Mouse (Mus musculus): ENCODE results near the gene Gjb4. TPM values are rescaled to one million over a fixed set of nuclear protein-coding genes. Genes with fewer than 3 reads are reported as not detected.

Gene Gjb4
- total and polyA plus RNA-seq, 3 experiments, result 0.11 TPM; not detected in 2

- Histone ChIP-seq H3K9me3 (replicated peaks) (peaks cover 79% of the 10 kb centered on the region), H3K36me3 (replicated peaks) (no peaks in the 10 kb centered on the region), H3K4me1 (ENCODE audit: insufficient read depth, low read depth, low read length) (no peaks in the 10 kb centered on the region), H3K4me3 (ENCODE audit: low read depth, low read length) (no peak overlapping the region), H3K27me3 (ENCODE audit: insufficient read depth, low read length) (no peaks in the 10 kb centered on the region)
- ATAC-seq (ENCODE audit: extremely low read depth, insufficient number of reproducible peaks, low FRiP score, poor library complexity, severe bottlenecking) (no peak), DNase-seq (ENCODE audit: low spot score) (no peak)
- no peak for TF ChIP-seq TAL1 (conservative IDR thresholded peaks at IDR 0.05; ENCODE audit: low read depth, low read length)
- 0 out of 2 replicates have a peak, but pooled peaks have one; percentile 12 for TF ChIP-seq CTCF (IDR thresholded peaks at IDR 0.05; ENCODE audit: low read depth, low read length)
- TF ChIP-seq GATA2 (IDR thresholded peaks at IDR 0.05; ENCODE audit: borderline replicate concordance, low read depth, low read length), result no peak
These were observed 23.5 kb upstream of the Gjb4 start for GRCm38 (mm10) chr4:127377344-127377743.

GRCm38 (mm10) chr4:127375541-127376177 is 21.8 kb upstream of the Gjb4 start:
- no peak for ATAC-seq (ENCODE audit: extremely low read depth, insufficient number of reproducible peaks, low FRiP score, poor library complexity, severe bottlenecking)
- no peak overlapping the region for H3K4me3 ChIP-seq (ENCODE audit: low read depth, low read length)
- TF ChIP-seq CTCF (IDR thresholded peaks at IDR 0.05; ENCODE audit: low read depth, low read length) (no peak), TAL1 (conservative IDR thresholded peaks at IDR 0.05; ENCODE audit: low read depth, low read length) (no peak), GATA1 (IDR thresholded peaks at IDR 0.05; ENCODE audit: borderline replicate concordance, low read length) (no peak)

GRCm38 (mm10) chr4:127374645-127375044 is 20.8 kb upstream of the Gjb4 start:
- no peak for DNase-seq (ENCODE audit: low spot score)
- no peaks in the 10 kb centered on the region for H3K36me3 ChIP-seq (replicated peaks)
- TF ChIP-seq POLR2AphosphoS5 (IDR thresholded peaks at IDR 0.05; ENCODE audit: insufficient replicate concordance, low read depth, low read length) (no peak), GATA1 (IDR thresholded peaks at IDR 0.05; ENCODE audit: borderline replicate concordance, low read length) (no peak), TAL1 (conservative IDR thresholded peaks at IDR 0.05; ENCODE audit: low read depth, low read length) (no peak), CTCF (IDR thresholded peaks at IDR 0.05; ENCODE audit: low read depth, low read length) (no peak), GATA2 (IDR thresholded peaks at IDR 0.05; ENCODE audit: borderline replicate concordance, low read depth, low read length) (no peak)

More at GRCm38 (mm10) chr4:127375541-127376177, 21.8 kb upstream of the Gjb4 start:
- Histone ChIP-seq H3K36me3 (replicated peaks) (no peaks in the 10 kb centered on the region), H3K9me3 (replicated peaks) (peaks cover 82% of the 10 kb centered on the region), H3K27me3 (ENCODE audit: insufficient read depth, low read length) (no peaks in the 10 kb centered on the region), H3K4me1 (ENCODE audit: insufficient read depth, low read depth, low read length) (no peaks in the 10 kb centered on the region)
- DNase-seq (ENCODE audit: low spot score), result no peak

GRCm38 (mm10) chr4:127373491-127373890 is 19.6 kb upstream of the Gjb4 start:
- Histone ChIP-seq H3K9me3 (replicated peaks) (peaks cover 81% of the 10 kb centered on the region), H3K36me3 (replicated peaks) (no peaks in the 10 kb centered on the region), H3K27me3 (ENCODE audit: insufficient read depth, low read length) (no peaks in the 10 kb centered on the region), H3K4me1 (ENCODE audit: insufficient read depth, low read depth, low read length) (no peaks in the 10 kb centered on the region), H3K4me3 (ENCODE audit: low read depth, low read length) (no peak overlapping the region)
- DNase-seq (ENCODE audit: low spot score) (no peak), ATAC-seq (ENCODE audit: extremely low read depth, insufficient number of reproducible peaks, low FRiP score, poor library complexity, severe bottlenecking) (no peak)
- TF ChIP-seq GATA2 (IDR thresholded peaks at IDR 0.05; ENCODE audit: borderline replicate concordance, low read depth, low read length) (no peak), POLR2AphosphoS5 (IDR thresholded peaks at IDR 0.05; ENCODE audit: insufficient replicate concordance, low read depth, low read length) (no peak), GATA1 (IDR thresholded peaks at IDR 0.05; ENCODE audit: borderline replicate concordance, low read length) (no peak), TAL1 (conservative IDR thresholded peaks at IDR 0.05; ENCODE audit: low read depth, low read length) (no peak), CTCF (IDR thresholded peaks at IDR 0.05; ENCODE audit: low read depth, low read length) (no peak)

More at GRCm38 (mm10) chr4:127374645-127375044, 20.8 kb upstream of the Gjb4 start:
- H3K4me3 ChIP-seq (ENCODE audit: low read depth, low read length), result no peak overlapping the region
- H3K4me1 ChIP-seq (ENCODE audit: insufficient read depth, low read depth, low read length), result no peaks in the 10 kb centered on the region
- H3K27me3 ChIP-seq (ENCODE audit: insufficient read depth, low read length), result no peaks in the 10 kb centered on the region
- H3K9me3 ChIP-seq (replicated peaks), result peaks cover 81% of the 10 kb centered on the region
- ATAC-seq (ENCODE audit: extremely low read depth, insufficient number of reproducible peaks, low FRiP score, poor library complexity, severe bottlenecking), result no peak

GRCm38 (mm10) chr4:127371546-127371945 is 17.7 kb upstream of the Gjb4 start:
- no peak for DNase-seq (ENCODE audit: low spot score)
- Histone ChIP-seq H3K4me3 (ENCODE audit: low read depth, low read length) (no peak overlapping the region), H3K9me3 (replicated peaks) (peaks cover 87% of the 10 kb centered on the region), H3K27me3 (ENCODE audit: insufficient read depth, low read length) (no peaks in the 10 kb centered on the region), H3K4me1 (ENCODE audit: insufficient read depth, low read depth, low read length) (no peaks in the 10 kb centered on the region), H3K36me3 (replicated peaks) (no peaks in the 10 kb centered on the region)
- ATAC-seq (ENCODE audit: extremely low read depth, insufficient number of reproducible peaks, low FRiP score, poor library complexity, severe bottlenecking), result no peak
- no peak for TF ChIP-seq CTCF (IDR thresholded peaks at IDR 0.05; ENCODE audit: low read depth, low read length)
- TF ChIP-seq GATA2 (IDR thresholded peaks at IDR 0.05; ENCODE audit: borderline replicate concordance, low read depth, low read length), result no peak
- TF ChIP-seq GATA1 (IDR thresholded peaks at IDR 0.05; ENCODE audit: borderline replicate concordance, low read length), result no peak
- TF ChIP-seq POLR2AphosphoS5 (IDR thresholded peaks at IDR 0.05; ENCODE audit: insufficient replicate concordance, low read depth, low read length), result no peak
- TF ChIP-seq TAL1 (conservative IDR thresholded peaks at IDR 0.05; ENCODE audit: low read depth, low read length), result no peak

- ATAC-seq (ENCODE audit: extremely low read depth, insufficient number of reproducible peaks, low FRiP score, poor library complexity, severe bottlenecking), result no peak
- TF ChIP-seq TAL1 (conservative IDR thresholded peaks at IDR 0.05; ENCODE audit: low read depth, low read length) (no peak), CTCF (IDR thresholded peaks at IDR 0.05; ENCODE audit: low read depth, low read length) (no peak), POLR2AphosphoS5 (IDR thresholded peaks at IDR 0.05; ENCODE audit: insufficient replicate concordance, low read depth, low read length) (no peak), GATA2 (IDR thresholded peaks at IDR 0.05; ENCODE audit: borderline replicate concordance, low read depth, low read length) (no peak), GATA1 (IDR thresholded peaks at IDR 0.05; ENCODE audit: borderline replicate concordance, low read length) (no peak)
- DNase-seq (ENCODE audit: low spot score), result no peak
- no peaks in the 10 kb centered on the region for H3K36me3 ChIP-seq (replicated peaks)
- H3K27me3 ChIP-seq (ENCODE audit: insufficient read depth, low read length), result no peaks in the 10 kb centered on the region
- peaks cover 82% of the 10 kb centered on the region for H3K9me3 ChIP-seq (replicated peaks)
- H3K4me3 ChIP-seq (ENCODE audit: low read depth, low read length), result no peak overlapping the region
- H3K4me1 ChIP-seq (ENCODE audit: insufficient read depth, low read depth, low read length), result no peaks in the 10 kb centered on the region
These were observed 16.6 kb upstream of the Gjb4 start for GRCm38 (mm10) chr4:127370447-127370846.
